Comparison of ENCODE assay signal across 8 mouse cellular contexts in the genomic region with DNA sequence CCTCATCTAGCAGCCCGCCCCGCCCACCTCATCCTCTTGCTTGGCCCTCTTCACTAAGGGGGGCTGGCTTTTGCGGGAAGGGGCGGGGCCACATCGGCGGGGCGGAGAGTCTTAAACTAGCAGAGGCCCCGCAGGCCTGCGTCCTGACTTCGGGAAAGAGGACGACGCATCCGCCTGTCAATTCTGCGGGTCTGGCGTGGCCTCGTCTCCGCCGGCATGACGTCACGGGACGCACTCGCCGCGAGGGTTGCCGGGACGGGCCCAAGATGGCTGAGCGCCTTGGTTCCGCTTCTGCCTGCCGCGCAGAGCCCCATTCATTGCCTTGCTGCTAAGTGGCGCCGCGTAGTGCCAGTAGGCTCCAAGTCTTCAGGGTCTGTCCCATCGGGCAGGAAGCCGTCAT. TPM values are rescaled to one million over a fixed set of nuclear protein-coding genes. Genes with fewer than 3 reads are reported as not detected.
DNase-seq lines count a peak whose midpoint lies in the region; ATAC-seq lines count a peak whose summit lies in the region.

A gene (plus strand): TSS at position 232 of the 400 bp plus-strand sequence.

- no peaks in the 10 kb centered on the region for H3K9me3 ChIP-seq in intestine, embryonic 14.5 days (ENCODE audit: control insufficient read depth, low read length)

- ATAC-seq in intestine, embryonic 14.5 days (replicated peaks; ENCODE audit: low FRiP score, low TSS enrichment, low read depth), result peak; percentile 99

- peak within 1 kb of the TSS; percentile 94 for H3K4me3 ChIP-seq in intestine, embryonic 14.5 days (ENCODE audit: low read depth, low read length)

- H3K27ac ChIP-seq in intestine, embryonic 14.5 days (ENCODE audit: low read depth), result peak within 1 kb of the TSS; percentile 92

- peak within 1 kb of the TSS; percentile 93 for H3K4me2 ChIP-seq in intestine, embryonic 14.5 days (ENCODE audit: low read length)

- H3K27me3 ChIP-seq in intestine, embryonic 14.5 days (replicated peaks; ENCODE audit: control insufficient read depth, insufficient read depth, low read length), result no peaks in the 10 kb centered on the region

- intact Hi-C loops in left cerebral cortex, postnatal 14 days (cut with DNase I), result loop anchor here (5.0 kb wide), 1 partner anchor 99 kb away; a partner anchor contains a TSS

- WGBS in intestine, embryonic 14.5 days, result under 1% methylated on average over 35 of the region's 35 CpGs

- no peaks in the 10 kb centered on the region for H3K36me3 ChIP-seq in intestine, embryonic 14.5 days (ENCODE audit: control insufficient read depth, insufficient read depth, low read length)

- H3K4me1 ChIP-seq in intestine, embryonic 14.5 days (replicated peaks; ENCODE audit: control insufficient read depth, insufficient read depth, low read length), result peaks cover 14% of the 10 kb centered on the region

- DNase-seq in adrenal gland, adult 18-20 months (ENCODE audit: low spot score in 2 of 2), result peak; percentile 94 to 95
- peak; percentile 99 for DNase-seq in embryo, embryonic 11 days
- peak; percentile 95 for DNase-seq in gastrocnemius, postnatal 25 days
- peak; percentile 96 for DNase-seq in intestine, embryonic 14.5 days (ENCODE audit: low spot score)
- peak; percentile 96 to 99 for DNase-seq in left cerebral cortex, postnatal 14 days (ENCODE audit: low spot score in 2 of 2)
- peak; percentile 98 for DNase-seq in mesoderm, embryonic 11.5 days (ENCODE audit: low read depth, low spot score)
- DNase-seq in right cerebral cortex, postnatal 36 days (ENCODE audit: low spot score in 2 of 2), result peak; percentile 98
- peak; percentile 97 for DNase-seq in yolk sac, embryonic 10.5 days (ENCODE audit: low spot score)

- H3K9ac ChIP-seq in intestine, embryonic 14.5 days (ENCODE audit: low read length), result peak within 1 kb of the TSS; percentile 93

RNA-seq across cellular contexts. Expression of the gene that starts here (rescaled TPM):
- total RNA-seq in adrenal gland, adult 18-20 months (2021), result 10 to 100 TPM; 30.8 to 34.3 TPM
- total RNA-seq in gastrocnemius, postnatal 25 days (2021), result 1 to 10 TPM; 7.7 to 7.9 TPM
- 19.4 and 19.5 TPM in 2 replicates for polyA plus RNA-seq in intestine, embryonic 14.5 days (2014; fragmentation: Nextera tagmentation; extraction: Ambion mirVana)
- total RNA-seq in left cerebral cortex, postnatal 14 days (2021), result 10 to 100 TPM; 70.9 to 84.1 TPM

Comparison
In these comparisons a context has a peak if more than half of its experiments do, and no peak if none do; other contexts are left out.
1. Peak in every context shown above with its lines: DNase-seq, ATAC-seq, H3K4me3 ChIP-seq and H3K27ac ChIP-seq.